Mouse (Mus musculus): ENCODE data around the gene Stpg4.

GRCm38 (mm10) chr17:87459750-87460668 is 32.5 kb upstream of the Stpg4 start:
- TF ChIP-seq CTCF (IDR thresholded peaks at IDR 0.05; ENCODE audit: extremely low read depth, insufficient read length, insufficient replicate concordance, low read depth, low read length) (no peak), POLR2A (IDR thresholded peaks at IDR 0.05; ENCODE audit: low read depth, low read length) (no peak; the same call in 1 of the 2 replicates)
